Mouse (Mus musculus) erythroblast, embryonic 14.5 days (primary cell): ENCODE results near the gene Pnma1.

ENCODE experiments used
- GATA1 ChIP-seq: IDR thresholded peaks from 2 replicates; pipeline ENCODE4 v1.6.1; 2012; ENCODE audit warnings: low read length, inconsistent platforms, mixed read lengths
- TAL1 ChIP-seq: IDR thresholded peaks from 3 replicates; pipeline ENCODE4 v1.6.1; 2012; ENCODE audit warnings: low read length, inconsistent platforms, mixed read lengths

DNA sequence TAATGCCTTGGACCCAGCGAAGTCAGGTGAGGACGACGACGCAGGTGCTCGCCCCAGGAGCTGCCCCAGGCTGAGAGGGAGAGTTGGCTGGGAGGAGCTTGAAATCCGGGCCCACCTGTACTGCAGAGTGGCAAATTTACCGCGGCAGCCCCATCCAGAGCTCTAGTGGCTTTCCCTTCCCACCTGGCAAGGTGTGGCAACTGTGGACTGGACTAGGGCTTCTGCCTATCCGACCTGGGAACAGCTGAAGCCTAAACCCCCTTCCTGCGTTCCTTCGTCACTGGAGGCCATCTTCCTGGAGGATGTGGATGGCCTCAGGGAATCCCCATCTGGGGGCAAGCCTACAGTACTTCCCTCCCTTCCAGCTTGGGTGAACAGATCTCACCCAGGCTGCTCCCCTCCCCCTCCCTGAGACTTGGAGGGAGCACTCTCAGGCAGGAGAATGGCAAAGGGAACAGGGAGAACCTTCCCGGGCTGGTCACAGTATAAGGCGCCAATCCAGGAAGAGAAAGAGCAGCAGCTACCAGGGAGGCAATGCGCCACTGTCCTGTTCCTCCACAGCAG lies 40.7 kb upstream of the Pnma1 start:
- TF ChIP-seq GATA1 = no peak
- no peak for TF ChIP-seq TAL1
